Comparison of ENCODE assay signal across 8 mouse cellular contexts in genomic region chr7:74554041-74554561, GRCm38 (mm10). TPM values are rescaled to one million over a fixed set of nuclear protein-coding genes. Genes with fewer than 3 reads are reported as not detected.
A peak's percentile ranks its signal among the peaks of the same experiment; 100 is the strongest.
DNase-seq lines count a peak whose midpoint lies in the region; ATAC-seq lines count a peak whose summit lies in the region.

No protein-coding gene starts in this region.

- peak overlapping the region; percentile 98 for H3K4me2 ChIP-seq in embryonic facial prominence, embryonic 11.5 days (ENCODE audit: low read depth, low read length)
- H3K4me2 ChIP-seq in liver, embryonic 11.5 days = peak overlapping the region; percentile 82

- H3K27ac ChIP-seq in embryonic facial prominence, embryonic 11.5 days (replicated peaks; ENCODE audit: low read depth, low read length) = peak overlapping the region; percentile 62; the same call in 1 of the 2 replicates
- H3K27ac ChIP-seq in liver, embryonic 11.5 days (ENCODE audit: low read depth, low read length) = no peak overlapping the region

- peak; percentile 75 for DNase-seq in 3134 (ENCODE audit: extremely low read depth, insufficient read length, low spot score)
- peak; percentile 57 to 65 for DNase-seq in adrenal gland, adult 18-20 months (ENCODE audit: low spot score in 2 of 2)
- DNase-seq in embryonic facial prominence, embryonic 11.5 days (ENCODE audit: low spot score) = peak; percentile 56
- peak; percentile 61 for DNase-seq in heart, adult 9 months (ENCODE audit: low spot score in 2 of 2)
- peak; percentile 26 to 53 for DNase-seq in kidney, adult 8-10 months
- DNase-seq in liver, embryonic 11.5 days (ENCODE audit: low spot score) = peak; percentile 61
- peak; percentile 58 for DNase-seq in naive thymus-derived CD4-positive, alpha-beta T cell, adult 2 months (ENCODE audit: low read depth)
- peak; percentile 65 for DNase-seq in thymus, postnatal 14 days

- WGBS in embryonic facial prominence, embryonic 11.5 days = under 1% methylated on average over 44 of the region's 46 CpGs
- WGBS in liver, embryonic 11.5 days = under 1% methylated on average over 41 of the region's 46 CpGs

- peak overlapping the region; percentile 77 for H3K4me3 ChIP-seq in embryonic facial prominence, embryonic 11.5 days (ENCODE audit: low read depth, low read length)
- peak overlapping the region; percentile 59 for H3K4me3 ChIP-seq in liver, embryonic 11.5 days (ENCODE audit: low read depth, low read length)

- no peaks in the 10 kb centered on the region for H3K27me3 ChIP-seq in embryonic facial prominence, embryonic 11.5 days (ENCODE audit: control insufficient read depth, insufficient read depth, low read length)
- H3K27me3 ChIP-seq in liver, embryonic 11.5 days (replicated peaks; ENCODE audit: control insufficient read depth, insufficient read depth, low read length) = peaks cover 29% of the 10 kb centered on the region

- ATAC-seq in embryonic facial prominence, embryonic 11.5 days (replicated peaks; ENCODE audit: insufficient number of reproducible peaks, low FRiP score, low TSS enrichment, low read depth) = peak; percentile 58; the same call in 1 of the 2 replicates
- ATAC-seq in liver, embryonic 11.5 days (replicated peaks; ENCODE audit: low FRiP score) = peak; percentile 22

- no peaks in the 10 kb centered on the region; the same call in 1 of the 2 replicates for H3K4me1 ChIP-seq in embryonic facial prominence, embryonic 11.5 days (ENCODE audit: control insufficient read depth, insufficient read depth, low read length)
- H3K4me1 ChIP-seq in liver, embryonic 11.5 days (replicated peaks; ENCODE audit: control insufficient read depth, insufficient read depth, low read length) = peaks cover 5% of the 10 kb centered on the region; the same call in 1 of the 2 replicates

- peak overlapping the region; percentile 74 for H3K9ac ChIP-seq in embryonic facial prominence, embryonic 11.5 days (replicated peaks; ENCODE audit: low read length)
- peak overlapping the region; percentile 44; the same call in 1 of the 2 replicates for H3K9ac ChIP-seq in liver, embryonic 11.5 days (ENCODE audit: low read depth, low read length)

- no peaks in the 10 kb centered on the region for H3K9me3 ChIP-seq in embryonic facial prominence, embryonic 11.5 days (replicated peaks; ENCODE audit: control insufficient read depth, low read length)
- H3K9me3 ChIP-seq in liver, embryonic 11.5 days (ENCODE audit: control insufficient read depth, low read length) = no peaks in the 10 kb centered on the region

- no peaks in the 10 kb centered on the region for H3K36me3 ChIP-seq in embryonic facial prominence, embryonic 11.5 days (replicated peaks; ENCODE audit: control insufficient read depth, insufficient read depth, low read depth, low read length)
- H3K36me3 ChIP-seq in liver, embryonic 11.5 days (ENCODE audit: control insufficient read depth, insufficient read depth, low read length) = no peaks in the 10 kb centered on the region

RNA-seq across cellular contexts. Expression of gene Slco3a1, which starts 0.5 kb away (rescaled TPM):
- 10 to 100 TPM; 26.8 to 36.1 TPM for total RNA-seq in adrenal gland, adult 18-20 months (2021)
- 6.6 and 6.7 TPM in 2 replicates for polyA plus RNA-seq in embryonic facial prominence, embryonic 11.5 days (2014; fragmentation: Nextera tagmentation; extraction: Ambion mirVana)
- polyA plus RNA-seq in liver, embryonic 11.5 days (2014; fragmentation: Nextera tagmentation; extraction: Ambion mirVana) = 2.7 TPM in 2 replicates
